Mouse (Mus musculus): ENCODE results near the gene 1700022I11Rik.

The 1700022I11Rik gene

DNA sequence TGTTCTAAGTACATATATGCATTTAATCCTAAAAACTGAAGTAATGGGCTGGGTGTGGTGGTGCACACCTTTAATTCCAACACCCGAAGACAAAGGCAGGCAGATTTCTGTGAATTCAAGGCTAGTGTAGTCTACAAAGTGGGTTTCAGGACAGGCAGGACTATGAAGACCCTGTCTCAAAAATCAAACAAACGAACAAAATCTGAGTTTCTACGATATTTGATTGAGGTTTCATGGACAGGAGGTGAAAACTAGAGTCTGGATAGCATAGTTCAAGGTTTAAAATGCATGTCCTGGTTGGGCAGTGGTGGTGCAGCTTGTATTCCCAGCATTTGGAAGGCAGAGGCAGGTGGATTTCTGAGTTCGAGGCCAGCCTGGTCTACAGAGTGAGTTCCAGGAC lies at the start of gene 1700022I11Rik:
Gene 1700022I11Rik, plus strand, starts transcription at position 301 of the 400 bp plus-strand sequence.
- no peak for DNase-seq

DNA sequence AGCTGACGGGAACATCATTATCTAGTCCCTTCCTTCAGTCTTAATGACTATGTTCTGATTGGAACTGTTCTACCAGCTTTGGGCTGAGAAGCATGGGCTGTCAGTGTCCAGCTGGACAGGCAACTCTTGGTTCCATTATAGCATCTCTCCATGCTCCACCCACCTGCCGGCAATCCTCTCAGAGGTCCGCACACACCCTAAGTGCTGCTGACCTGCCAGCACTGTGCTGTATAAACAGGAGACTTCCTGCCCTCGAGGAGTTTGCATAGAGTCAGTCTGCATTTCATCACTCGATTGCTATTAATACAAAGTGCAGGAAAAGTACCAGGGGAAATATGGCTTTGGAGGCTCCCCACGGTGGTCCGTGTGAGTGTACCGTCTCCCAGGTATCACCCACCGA lies 48.7 kb upstream of the 1700022I11Rik start:
- peak; percentile 57 for DNase-seq

DNA sequence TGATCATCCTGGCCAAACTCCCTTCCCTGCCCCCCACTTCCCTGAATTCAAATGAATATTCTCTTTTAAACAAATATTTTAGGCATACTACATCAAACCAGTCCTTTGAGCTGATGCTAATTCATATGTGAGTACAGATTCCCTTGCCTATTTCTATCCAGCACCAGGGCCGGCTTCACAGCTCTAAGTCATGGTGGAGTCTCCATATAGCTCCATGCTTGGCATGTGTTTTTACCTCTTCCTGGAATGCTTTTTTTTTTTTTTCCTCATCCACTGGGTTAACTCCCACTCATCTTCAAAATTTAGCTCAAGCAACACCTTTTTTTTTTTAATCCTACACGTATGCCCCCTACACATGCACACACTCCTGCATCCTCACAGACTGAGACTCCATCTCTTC lies 47.9 kb upstream of the 1700022I11Rik start:
- peak; percentile 37 for DNase-seq

DNA sequence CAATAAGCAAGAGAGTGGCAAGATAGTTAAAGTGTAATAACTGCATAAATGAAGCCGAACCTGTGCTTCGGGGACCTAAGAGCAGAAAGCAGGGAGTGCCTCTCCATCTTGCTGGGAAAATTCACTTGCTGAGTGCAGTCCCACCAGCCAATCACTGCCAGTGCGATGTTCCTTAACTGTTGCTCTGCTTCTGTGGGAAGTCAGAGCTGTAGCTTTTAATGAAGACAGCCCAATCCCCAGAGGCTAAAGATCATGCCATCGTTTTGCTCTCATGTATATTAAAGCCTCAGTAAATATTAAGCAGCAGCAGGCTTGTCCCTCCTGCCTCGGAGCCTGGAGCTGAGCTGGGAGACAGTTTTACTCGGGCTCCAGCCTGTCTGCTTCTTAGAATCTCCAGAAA lies 47.3 kb upstream of the 1700022I11Rik start:
- peak; percentile 12 for DNase-seq

DNA sequence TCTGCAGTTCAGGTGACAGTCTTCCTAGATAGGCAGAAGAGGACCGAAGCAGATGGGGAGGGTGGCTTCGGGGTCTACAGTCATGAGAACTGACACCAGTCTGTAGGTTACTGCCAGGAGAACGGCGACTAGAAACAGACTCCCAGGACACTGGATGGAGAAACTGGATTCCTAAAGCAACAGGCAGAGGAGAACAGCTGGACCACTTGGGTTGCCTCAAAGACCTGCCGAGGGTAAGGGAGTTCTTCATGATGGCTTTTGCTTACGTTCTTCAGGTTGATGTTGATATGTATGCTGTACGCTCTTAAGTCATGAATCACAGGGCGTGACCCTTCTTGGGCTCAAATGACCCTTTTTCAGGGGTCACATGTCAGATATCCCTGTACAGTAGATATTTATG lies 46.9 kb upstream of the 1700022I11Rik start:
- DNase-seq = peak; percentile 74

DNA sequence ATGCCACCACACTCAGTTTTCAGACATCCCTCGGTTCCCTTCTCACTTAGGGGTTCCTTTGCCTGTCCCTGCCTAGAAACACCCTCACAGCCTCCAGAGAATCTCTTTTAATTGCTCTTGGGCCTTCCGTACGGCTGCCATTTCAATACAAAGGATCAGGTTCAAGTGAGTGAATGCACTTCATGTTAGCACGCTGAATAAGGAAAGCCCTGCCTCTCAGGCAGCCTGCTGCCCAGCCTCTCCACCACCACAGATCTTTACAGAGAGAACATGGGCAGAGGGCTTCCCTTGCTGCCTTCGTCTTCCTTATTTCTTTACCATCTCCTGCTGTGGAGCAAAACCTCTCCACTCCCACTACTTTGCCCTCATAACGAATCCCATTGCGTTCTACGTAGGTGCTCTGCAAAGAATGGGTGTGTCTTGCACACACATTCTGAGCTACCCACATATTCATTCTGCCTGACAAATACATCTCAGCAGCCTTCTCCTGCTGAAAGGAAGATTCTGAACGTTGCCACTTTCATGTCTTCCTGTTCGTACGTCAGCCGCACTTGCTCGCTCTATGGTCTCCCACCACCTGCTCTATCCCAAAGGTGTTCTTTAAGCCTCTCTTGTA lies 45.2 kb upstream of the 1700022I11Rik start:
- DNase-seq = peak; percentile 68

DNA sequence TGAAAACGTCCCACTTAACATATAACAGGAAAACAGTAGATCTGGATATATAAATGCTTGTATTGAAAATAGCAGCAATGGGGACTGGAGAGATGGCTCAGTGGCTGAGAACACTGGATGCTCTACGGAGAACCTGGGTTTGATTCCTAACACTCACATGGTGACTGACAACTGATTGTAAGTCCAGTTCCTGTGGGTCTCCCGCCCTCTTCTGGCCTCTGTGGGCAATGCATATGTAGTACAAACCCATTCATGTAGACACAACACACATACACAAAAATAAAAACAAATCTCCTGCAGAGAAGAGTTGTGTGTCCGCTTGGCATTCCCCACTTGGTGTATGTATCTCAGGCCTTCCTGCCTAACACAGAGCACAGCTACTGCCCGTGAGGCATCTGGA lies 41.2 kb upstream of the 1700022I11Rik start:
- peak; percentile 37 for DNase-seq

DNA sequence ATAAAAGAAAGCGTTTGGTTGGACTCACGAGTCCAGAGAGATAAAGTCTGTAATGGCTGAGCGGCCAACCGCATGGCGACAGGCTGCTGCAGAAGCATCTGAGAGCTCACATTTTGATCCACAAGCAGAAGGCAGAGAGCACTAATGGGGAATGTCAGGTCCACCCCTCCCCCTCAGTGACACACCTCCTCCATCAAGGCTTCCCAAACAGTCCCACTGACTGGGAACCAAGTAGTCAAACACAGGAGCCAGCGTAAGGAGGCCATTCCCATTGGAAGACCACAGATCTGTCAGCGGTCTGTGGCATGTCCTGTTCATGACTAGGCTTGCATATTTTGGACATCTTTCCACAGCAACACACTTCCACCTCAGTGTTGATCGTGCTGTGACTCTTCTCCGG lies 40.5 kb upstream of the 1700022I11Rik start:
- DNase-seq = peak; percentile 77

DNA sequence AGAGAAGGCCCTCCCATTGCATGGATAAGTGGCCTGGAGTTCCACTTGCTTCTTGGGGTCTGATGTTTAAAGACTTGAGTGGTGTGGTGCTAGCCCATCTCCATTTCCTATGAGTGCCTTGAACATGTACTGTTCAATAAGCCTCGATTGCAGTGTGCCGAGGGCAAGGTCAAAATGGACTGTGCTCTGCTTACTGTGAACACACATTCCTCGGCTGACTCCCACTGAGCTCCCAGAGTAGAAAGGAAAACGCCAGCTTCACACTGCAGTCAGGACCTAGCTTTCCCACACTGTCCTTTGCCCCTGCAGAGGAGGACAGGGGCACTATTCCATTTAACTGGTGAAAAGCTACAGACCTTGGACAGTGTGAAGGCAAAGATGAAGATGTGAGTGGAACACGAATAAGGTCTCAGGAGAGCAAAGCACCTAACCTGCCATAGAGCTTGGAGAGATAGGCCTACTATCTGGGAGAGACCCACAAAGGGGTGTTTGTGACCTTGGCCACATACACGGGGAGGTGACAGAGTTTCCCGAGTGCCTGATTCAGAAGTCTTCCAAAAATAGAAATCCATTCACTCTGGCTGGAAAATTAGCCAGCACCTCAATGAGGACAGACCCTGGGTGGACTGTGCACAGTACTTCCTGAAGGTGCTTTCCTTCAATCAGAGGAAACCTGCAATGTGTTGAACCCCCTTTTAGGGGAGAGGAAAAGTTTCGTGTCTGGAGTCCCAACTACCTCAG lies 37.0 kb upstream of the 1700022I11Rik start:
- peak; percentile 75 for DNase-seq

DNA sequence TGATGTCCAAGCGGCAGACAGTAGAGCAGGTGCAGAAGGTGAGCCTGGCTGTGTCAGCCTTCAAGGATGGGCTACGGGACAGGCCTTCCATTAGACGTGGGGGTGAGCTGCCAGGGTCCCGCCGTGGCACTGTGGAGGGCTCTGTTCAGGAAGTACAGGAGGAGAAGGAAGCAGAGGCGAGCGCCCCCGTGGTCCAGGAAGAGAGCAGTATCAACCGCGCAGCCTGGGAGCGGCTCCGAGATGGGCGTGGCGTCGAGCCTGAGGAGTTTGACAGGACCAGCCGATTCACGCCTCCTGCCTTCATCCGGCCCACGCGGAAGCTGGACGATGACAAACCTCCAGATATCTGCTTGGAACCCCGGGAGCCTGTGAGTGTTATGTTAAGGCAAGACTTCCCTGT lies 35.8 kb upstream of the 1700022I11Rik start:
- peak; percentile 98 for DNase-seq

DNA sequence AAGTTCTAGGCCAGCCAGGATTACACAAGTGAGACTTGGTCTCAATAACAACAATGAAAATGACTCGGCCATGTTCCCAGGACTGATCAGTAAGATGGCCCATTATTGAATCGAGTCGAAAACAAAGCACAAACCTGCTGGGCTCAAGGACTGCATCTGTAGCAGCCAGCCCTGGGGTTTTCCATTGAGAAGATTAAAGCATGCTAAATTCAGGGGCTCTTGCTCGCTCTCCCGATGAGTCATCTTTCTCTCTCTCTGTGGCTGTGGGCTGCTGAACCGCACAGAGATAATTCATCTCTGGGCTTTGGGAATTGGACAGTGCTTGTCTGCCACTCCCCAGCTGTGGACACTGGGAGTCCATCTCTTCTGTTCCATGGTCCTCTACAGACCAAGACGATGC lies 28.0 kb upstream of the 1700022I11Rik start:
- no peak for DNase-seq

DNA sequence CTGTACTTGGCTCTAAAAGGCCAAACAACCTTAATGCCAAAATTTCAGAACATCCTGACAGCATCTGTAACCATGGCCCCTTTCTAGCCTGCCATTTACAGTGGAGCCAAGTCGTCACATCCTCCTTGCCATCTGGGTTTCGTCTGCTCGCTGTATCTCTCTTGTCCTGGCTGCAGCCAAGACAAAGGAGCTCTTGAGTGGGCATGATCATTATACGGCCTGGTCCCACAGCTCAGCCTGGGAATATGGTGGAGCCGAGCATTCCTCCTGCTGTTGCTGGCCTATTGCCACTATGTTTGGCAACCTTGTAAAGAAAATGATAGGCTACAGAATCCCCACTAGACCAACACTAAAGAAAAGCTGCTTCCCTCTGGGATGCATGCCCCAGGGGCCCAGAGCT lies 26.1 kb upstream of the 1700022I11Rik start:
- no peak for DNase-seq

DNA sequence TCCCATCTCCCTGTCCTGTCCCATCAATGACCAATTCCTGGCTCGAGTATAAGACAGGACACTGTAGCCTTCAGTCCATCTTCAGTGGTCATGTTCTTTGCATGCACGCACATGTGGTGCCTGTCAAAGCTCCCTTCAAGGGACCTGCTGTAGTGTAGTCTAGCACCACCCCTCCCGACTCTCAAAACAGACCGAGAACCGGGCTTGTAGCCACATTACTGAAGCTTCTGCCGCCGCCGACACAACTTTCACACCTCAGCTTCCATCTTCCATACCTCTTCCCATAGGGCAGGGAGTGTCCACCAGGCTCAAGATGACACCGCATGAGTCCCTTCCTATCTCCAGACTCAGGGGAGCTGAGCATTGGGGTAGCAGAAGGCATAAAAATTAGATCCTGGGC lies 25.2 kb upstream of the 1700022I11Rik start:
- DNase-seq = no peak

DNA sequence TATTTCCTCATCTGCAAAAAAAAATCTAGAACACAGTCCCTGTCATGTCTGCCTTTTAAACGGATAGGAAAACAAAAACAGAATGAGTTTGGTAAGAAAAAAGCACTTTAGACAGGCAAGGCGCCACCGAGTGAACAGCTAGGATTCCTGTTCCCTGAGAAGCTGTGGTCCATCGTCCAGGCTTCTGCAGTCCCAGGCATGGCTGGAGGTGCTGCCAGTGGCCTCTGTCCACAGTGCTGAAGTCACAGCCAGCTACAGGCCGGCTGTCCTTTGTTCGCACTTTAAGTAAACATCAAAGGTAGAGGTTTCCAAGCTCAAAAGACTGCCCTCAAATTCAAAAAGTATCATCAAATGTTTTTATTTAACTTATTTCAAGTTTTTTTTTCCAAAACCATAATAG lies 24.4 kb upstream of the 1700022I11Rik start:
- peak; percentile 86 for DNase-seq

DNA sequence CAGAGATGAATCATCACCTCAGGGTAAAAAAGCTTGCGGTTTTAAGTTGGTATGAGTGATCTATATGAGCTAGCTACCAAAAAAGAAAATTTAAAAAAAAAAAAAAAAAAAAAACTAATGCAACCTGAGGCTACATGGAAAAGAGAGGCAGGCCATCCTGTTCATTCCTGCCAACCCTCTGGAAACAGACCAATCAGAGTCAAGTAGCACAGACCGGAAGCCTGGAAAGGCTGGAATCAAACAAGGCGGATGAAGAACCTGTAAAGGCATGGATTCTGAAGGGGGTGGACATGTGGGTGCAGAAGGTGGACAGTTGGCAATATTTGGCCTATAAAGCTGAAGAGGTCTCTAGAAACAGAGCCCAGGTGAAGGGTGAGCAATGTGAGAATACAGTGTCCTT lies 24.0 kb upstream of the 1700022I11Rik start:
- no peak for DNase-seq

DNA sequence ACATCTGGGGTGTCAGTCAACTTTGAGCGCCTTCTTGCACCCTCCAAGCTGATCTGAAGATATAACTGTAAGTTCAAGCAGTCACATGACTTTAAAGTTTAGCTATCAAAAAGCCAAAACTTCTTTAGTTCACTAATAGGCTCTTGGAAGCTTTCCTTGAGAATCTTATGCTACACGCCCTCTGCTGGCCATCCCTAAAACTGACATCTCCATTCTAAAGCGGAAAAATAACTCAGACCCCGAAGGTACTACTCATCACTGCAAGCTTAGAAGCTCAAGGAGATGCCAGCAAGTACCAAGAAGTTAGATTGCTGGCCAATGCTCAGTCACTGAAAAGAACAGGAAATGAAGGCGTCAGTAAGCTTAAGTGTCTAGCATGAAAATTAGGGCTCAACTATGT lies 23.5 kb upstream of the 1700022I11Rik start:
- peak; percentile 90 for DNase-seq

DNA sequence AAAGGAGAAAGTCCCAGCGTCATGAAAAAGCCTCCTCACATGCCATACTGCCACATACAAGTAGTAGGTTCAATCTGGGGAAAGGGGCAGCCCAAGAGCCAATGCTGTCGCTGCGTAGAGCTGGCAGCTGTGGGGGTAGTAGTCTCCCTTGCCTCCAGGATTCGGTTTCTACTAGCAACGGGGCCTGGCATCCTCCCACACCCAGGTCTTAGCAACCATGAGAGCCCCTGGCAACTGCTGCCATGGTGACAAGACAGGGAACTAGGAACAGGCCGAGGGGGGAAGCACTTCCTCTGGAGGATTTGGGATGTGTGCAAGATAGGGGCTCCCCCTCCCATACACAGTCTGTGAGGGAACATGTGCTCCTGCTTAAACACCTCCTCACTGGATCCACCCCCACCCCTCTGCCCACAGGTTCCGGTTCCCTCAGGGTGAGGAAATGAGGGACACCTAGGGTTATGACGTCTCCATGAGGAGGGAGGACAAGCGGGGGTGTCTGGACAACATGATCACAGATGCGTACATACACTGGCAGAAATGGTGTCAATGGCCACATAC lies 22.6 kb upstream of the 1700022I11Rik start:
- DNase-seq = peak; percentile 91

DNA sequence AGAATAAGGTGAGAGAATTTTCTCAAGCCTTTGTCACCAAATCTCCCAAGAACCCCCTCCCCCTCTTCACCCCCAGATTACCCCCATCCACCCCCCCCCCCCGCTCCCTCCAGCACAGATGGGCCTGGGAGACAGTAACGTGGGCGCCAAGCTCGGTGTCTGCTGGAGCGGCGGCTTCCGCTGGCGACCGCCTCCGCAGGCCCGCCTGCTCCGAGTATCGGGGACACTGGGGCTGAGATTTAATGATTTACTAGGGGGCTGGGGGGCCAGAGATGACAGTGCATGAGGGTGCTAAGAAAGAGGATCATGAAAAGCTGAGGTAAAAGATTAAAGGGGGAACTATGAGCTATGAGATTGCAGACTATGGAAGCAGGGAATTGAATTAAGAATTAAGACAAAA lies 20.9 kb upstream of the 1700022I11Rik start:
- DNase-seq = no peak

DNA sequence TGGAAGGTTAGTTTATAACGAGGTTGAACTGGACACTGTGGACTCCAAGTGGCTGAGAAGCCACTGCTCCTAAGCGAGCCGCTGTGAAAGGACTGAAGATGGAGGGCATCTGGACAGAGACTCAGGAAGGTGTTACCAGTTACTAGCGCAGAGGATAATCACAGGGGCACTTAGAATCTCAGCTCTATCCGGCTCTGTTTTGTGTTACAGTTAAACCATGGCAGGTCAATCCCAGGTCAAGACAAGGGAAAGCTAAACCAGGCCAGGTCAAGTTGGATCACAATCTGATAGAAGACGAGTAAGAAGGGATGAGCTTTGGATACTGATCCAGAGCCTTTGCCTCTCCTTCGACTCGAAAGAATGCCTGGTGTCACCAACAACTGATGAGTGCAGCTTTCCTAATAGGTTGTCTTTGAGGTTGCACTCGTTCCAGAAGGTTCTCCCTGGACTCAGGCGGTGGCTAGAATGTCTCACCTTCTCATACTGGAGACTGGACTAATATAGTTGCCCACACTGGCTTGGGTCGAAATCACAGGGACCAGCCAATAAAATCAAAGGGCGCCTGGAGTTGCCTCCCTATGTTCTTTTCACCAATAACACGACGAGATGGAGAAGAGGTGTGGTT lies 20.2 kb upstream of the 1700022I11Rik start:
- DNase-seq = no peak

DNA sequence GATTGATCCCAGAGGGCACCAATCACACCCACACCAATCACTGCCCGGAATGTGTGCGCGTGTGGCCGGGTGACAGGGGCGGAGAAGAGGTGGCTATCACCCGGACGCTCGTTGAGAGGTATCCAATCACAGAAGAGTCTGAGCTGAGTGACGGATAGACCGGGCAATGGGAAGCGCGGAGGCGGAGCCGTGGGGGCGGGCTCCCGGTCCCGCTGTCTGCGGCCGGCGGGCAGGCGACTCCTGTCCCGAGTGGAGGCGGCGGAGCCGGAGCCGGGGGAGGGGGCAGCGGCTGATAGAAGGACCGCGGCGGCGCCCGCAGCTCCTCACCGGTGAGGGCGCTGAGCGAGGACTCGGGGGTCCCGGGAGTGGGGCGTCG lies 19.7 kb upstream of the 1700022I11Rik start, which contains the start of gene Dnajb5:
Gene Dnajb5, plus strand, starts transcription at position 139 of the 376 bp plus-strand sequence.
- DNase-seq = peak; percentile 100

DNA sequence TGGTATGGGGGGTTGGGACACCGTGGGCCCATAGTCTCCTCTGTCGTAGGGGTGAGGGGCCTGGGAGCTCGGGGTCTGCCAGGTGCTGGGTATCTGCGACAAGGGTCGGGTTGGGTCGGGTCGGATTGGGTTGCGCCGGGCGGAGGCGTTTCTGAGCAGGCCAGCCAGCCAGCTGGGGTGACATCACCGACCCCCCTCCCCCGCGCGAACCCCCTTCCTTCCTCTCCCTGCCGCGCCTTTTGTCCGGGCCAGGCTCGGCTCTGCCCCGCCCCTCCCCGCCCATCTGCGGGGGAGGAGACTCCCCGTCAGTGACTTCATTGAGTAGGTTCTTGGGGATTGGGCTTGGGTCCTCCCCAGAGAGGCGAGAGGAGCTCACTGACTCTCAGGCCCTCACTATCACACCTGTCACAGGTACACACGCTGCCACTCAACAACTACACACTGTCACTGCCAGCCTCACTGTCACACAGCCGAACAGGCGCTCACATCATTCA lies 19.3 kb upstream of the 1700022I11Rik start:
- peak; percentile 99 for DNase-seq

DNA sequence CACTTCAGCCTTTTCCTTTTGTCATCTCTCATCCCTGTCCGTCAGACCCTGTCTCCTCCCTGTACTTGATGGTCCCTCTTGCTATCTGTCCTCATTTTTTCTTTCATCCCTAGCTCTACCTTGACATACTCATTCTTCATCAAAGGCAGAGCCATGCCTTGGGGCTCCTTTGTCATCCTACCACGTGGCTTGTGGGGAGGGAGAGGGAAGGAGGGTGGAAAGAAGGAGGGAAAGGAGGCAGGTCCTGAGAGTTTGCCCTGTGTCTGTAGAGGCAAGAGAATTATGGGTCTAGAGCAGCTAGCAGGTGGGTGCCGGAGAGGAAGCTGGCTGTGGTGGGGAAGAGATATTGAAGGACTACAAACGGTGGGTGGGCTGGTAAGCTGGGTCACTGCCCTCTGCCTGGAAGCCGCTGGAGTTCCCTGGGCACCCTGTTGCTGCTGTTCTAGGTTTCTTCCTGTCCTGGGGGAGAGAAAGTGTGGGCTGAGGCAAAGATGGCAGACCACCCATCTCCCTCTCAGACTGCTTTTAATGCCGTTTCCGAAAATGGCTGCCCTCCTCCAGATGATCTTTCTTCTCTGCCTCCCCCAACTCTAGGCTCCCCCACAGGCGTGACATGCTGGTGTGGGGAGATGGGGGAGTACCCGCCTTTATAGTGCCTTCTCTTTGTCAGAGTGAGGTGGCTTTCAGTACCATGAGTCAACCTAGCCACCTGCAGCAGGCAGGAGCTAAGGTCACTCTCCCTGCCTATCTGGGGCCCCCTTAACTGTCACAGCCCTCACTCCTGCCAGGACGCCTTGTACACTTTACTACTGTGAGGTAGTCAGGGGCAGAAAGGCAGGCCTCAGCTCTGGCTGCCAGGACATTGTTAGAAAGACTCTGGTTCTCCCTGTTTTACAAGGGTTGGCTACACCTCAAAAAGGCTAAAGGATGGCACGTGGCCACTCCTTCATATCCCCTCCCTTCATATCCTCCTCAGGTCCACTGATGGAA lies 17.9 kb upstream of the 1700022I11Rik start:
- DNase-seq = peak; percentile 92

All from heart, adult 11 months (tissue).